14 mouse cellular contexts compared by ENCODE assay signal in genomic region chr14:58637405-58638336, GRCm38 (mm10).
A peak's percentile ranks its signal among the peaks of the same experiment; 100 is the strongest.
DNase-seq lines count a peak whose midpoint lies in the region; ATAC-seq and TF ChIP-seq lines count a peak whose summit lies in the region.
"Had no signal": no experiment of that assay in that cellular context is flagged by ENCODE, and none has a peak within 500 bp of the region (broad histone marks: within the 10 kb centered on the region; RNA-seq: fewer than 3 reads in every experiment).

No protein-coding gene starts in this region.

- 31% methylated on average over 13 of the region's 13 CpGs for WGBS in forebrain, embryonic 10.5 days
- 34% methylated on average over 13 of the region's 13 CpGs for WGBS in hindbrain, embryonic 13.5 days
- 34% methylated on average over 13 of the region's 13 CpGs for WGBS in midbrain, embryonic 15.5 days
- WGBS in liver, embryonic 11.5 days: 79% methylated on average over 13 of the region's 13 CpGs
- 90% methylated on average over 13 of the region's 13 CpGs for WGBS in thymus, adult 2 months

- H3K36me3 ChIP-seq in forebrain, embryonic 10.5 days (replicated peaks): no peaks in the 10 kb centered on the region
- no peaks in the 10 kb centered on the region for H3K36me3 ChIP-seq in hindbrain, embryonic 13.5 days
- no peaks in the 10 kb centered on the region for H3K36me3 ChIP-seq in midbrain, embryonic 15.5 days (replicated peaks)
- H3K36me3 ChIP-seq in liver, embryonic 11.5 days (ENCODE audit: control insufficient read depth, insufficient read depth, low read length): no peaks in the 10 kb centered on the region
- no peaks in the 10 kb centered on the region for H3K36me3 ChIP-seq in thymus, adult 2 months (ENCODE audit: control insufficient read depth, insufficient read depth, low read length)
- H3K36me3 ChIP-seq: lung, embryonic 15.5 days had no signal

- H3K27ac ChIP-seq in forebrain, embryonic 10.5 days: peak overlapping the region; percentile 35; the same call in 1 of the 2 replicates
- H3K27ac ChIP-seq in hindbrain, embryonic 13.5 days: no peak overlapping the region
- no peak overlapping the region for H3K27ac ChIP-seq in midbrain, embryonic 15.5 days
- H3K27ac ChIP-seq in liver, embryonic 11.5 days (ENCODE audit: low read depth, low read length): no peak overlapping the region
- H3K27ac ChIP-seq in thymus, adult 2 months (ENCODE audit: control insufficient read depth, insufficient read depth, low read length): no peak overlapping the region
- H3K27ac ChIP-seq: kidney, postnatal 0 days; lung, embryonic 15.5 days had no signal

- H3K27me3 ChIP-seq in forebrain, embryonic 10.5 days (ENCODE audit: poor library complexity, severe bottlenecking): peaks cover 89% of the 10 kb centered on the region
- H3K27me3 ChIP-seq in hindbrain, embryonic 13.5 days: peaks cover 28% of the 10 kb centered on the region
- no peaks in the 10 kb centered on the region for H3K27me3 ChIP-seq in midbrain, embryonic 15.5 days (replicated peaks)
- H3K27me3 ChIP-seq in liver, embryonic 11.5 days (replicated peaks; ENCODE audit: control insufficient read depth, insufficient read depth, low read length): no peaks in the 10 kb centered on the region
- H3K27me3 ChIP-seq in thymus, adult 2 months (ENCODE audit: control insufficient read depth, insufficient read depth, low read length): no peaks in the 10 kb centered on the region
- H3K27me3 ChIP-seq: lung, embryonic 15.5 days had no signal

- DNase-seq in embryo, embryonic 10.5 days (ENCODE audit: low spot score): peak; percentile 50
- peak; percentile 54 for DNase-seq in forebrain, embryonic 10.5 days (ENCODE audit: extremely low spot score, low spot score)
- no peak for DNase-seq in layer of hippocampus, adult 18-20 months (ENCODE audit: low spot score in 2 of 2)
- DNase-seq in liver, embryonic 11.5 days (ENCODE audit: low spot score): no peak
- no peak for DNase-seq in thymus, adult 2 months
- DNase-seq in adrenal gland, postnatal 10 days: no peak
- DNase-seq: cerebellum, postnatal 14 days; gastrocnemius, postnatal 10 days; liver had no signal

- TF ChIP-seq POLR2A in thymus, adult 2 months (IDR thresholded peaks at IDR 0.05; ENCODE audit: control insufficient read depth, extremely low read depth, insufficient read depth, low read length, poor library complexity): no peak

- H3K4me1 ChIP-seq in forebrain, embryonic 10.5 days: peaks cover 33% of the 10 kb centered on the region
- H3K4me1 ChIP-seq in hindbrain, embryonic 13.5 days (replicated peaks): peaks cover 13% of the 10 kb centered on the region
- peaks cover 7% of the 10 kb centered on the region; the same call in 1 of the 2 replicates for H3K4me1 ChIP-seq in midbrain, embryonic 15.5 days
- H3K4me1 ChIP-seq in liver, embryonic 11.5 days (replicated peaks; ENCODE audit: control insufficient read depth, insufficient read depth, low read length): no peaks in the 10 kb centered on the region
- no peaks in the 10 kb centered on the region for H3K4me1 ChIP-seq in thymus, adult 2 months (replicated peaks; ENCODE audit: control insufficient read depth, insufficient read depth, low read length)
- H3K4me1 ChIP-seq: lung, embryonic 15.5 days had no signal

- no peaks in the 10 kb centered on the region for H3K9me3 ChIP-seq in forebrain, embryonic 10.5 days
- no peaks in the 10 kb centered on the region for H3K9me3 ChIP-seq in hindbrain, embryonic 13.5 days
- H3K9me3 ChIP-seq in midbrain, embryonic 15.5 days: no peaks in the 10 kb centered on the region
- H3K9me3 ChIP-seq in liver, embryonic 11.5 days (ENCODE audit: control insufficient read depth, low read length): no peaks in the 10 kb centered on the region
- H3K9me3 ChIP-seq: lung, embryonic 15.5 days had no signal

- H3K4me3 ChIP-seq in forebrain, embryonic 10.5 days: no peak overlapping the region
- no peak overlapping the region for H3K4me3 ChIP-seq in hindbrain, embryonic 13.5 days
- no peak overlapping the region for H3K4me3 ChIP-seq in midbrain, embryonic 15.5 days
- H3K4me3 ChIP-seq in liver, embryonic 11.5 days (ENCODE audit: low read depth, low read length): no peak overlapping the region
- no peak overlapping the region for H3K4me3 ChIP-seq in thymus, adult 2 months (ENCODE audit: control insufficient read depth, insufficient read depth, low read length)
- H3K4me3 ChIP-seq: lung, embryonic 15.5 days had no signal

- no peak overlapping the region for H3K4me2 ChIP-seq in hindbrain, embryonic 13.5 days
- no peak overlapping the region for H3K4me2 ChIP-seq in midbrain, embryonic 15.5 days
- no peak overlapping the region for H3K4me2 ChIP-seq in liver, embryonic 11.5 days
- H3K4me2 ChIP-seq: lung, embryonic 15.5 days had no signal

- TF ChIP-seq CTCF in thymus, adult 2 months (IDR thresholded peaks at IDR 0.05; ENCODE audit: borderline replicate concordance, control insufficient read depth, extremely low read depth, insufficient read depth, low read length, poor library complexity): no peak

- ATAC-seq in hindbrain, embryonic 13.5 days (ENCODE audit: low FRiP score): peak; percentile 52
- ATAC-seq in midbrain, embryonic 15.5 days (replicated peaks): peak; percentile 77
- no peak for ATAC-seq in liver, embryonic 11.5 days (replicated peaks; ENCODE audit: low FRiP score)
- ATAC-seq: inflammation-experienced regulatory T-cells, adult 6 months had no signal

- no peak overlapping the region for H3K9ac ChIP-seq in hindbrain, embryonic 13.5 days
- H3K9ac ChIP-seq in midbrain, embryonic 15.5 days: no peak overlapping the region
- no peak overlapping the region for H3K9ac ChIP-seq in liver, embryonic 11.5 days (ENCODE audit: low read depth, low read length)
- H3K9ac ChIP-seq: lung, embryonic 15.5 days had no signal

Comparison
In these comparisons a context has a peak if more than half of its experiments do, and no peak if none do; other contexts are left out.
1. DNase-seq: peak in embryo, embryonic 10.5 days (single experiment) and forebrain, embryonic 10.5 days (single experiment); none in layer of hippocampus, adult 18-20 months (0 of 2), liver, embryonic 11.5 days (single experiment), thymus, adult 2 months (single experiment) and adrenal gland, postnatal 10 days (single experiment).